Mouse (Mus musculus): ENCODE data around the gene Ggcx.

The Ggcx gene

DNA sequence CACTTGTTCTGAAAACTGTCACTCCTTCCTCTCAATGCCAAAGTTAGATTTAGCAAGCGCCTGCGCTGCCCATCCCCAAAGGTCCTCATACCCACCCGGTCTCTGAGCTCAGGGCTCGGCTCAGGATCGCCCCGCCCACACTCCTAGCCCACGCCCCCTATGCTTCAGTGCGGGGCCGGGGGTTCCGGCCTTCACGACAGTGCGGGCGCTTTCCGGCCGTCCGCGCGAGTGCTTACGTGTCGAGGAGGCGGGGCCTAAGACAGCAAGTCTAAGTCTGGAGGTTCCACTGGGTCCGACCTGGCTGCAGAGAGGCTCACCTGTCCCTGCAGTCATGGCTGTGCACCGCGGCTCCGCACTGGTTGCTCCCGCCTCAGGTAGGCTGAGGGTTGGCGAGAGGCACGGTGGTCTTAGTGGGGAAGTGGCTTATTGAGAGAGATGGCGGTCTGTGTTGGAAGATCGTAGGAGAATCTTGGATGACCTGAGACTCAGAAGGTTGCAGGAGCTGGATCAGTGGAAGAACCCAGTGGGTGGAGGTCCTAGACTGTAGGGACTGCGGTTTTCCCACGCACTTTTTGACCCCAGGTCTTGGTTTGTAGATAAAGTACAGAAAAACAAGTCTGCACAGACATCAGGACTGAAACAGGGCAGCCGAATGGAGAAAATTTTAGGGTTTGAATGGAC, at the start of gene Ggcx:
Gene Ggcx (plus strand): TSS at position 233 of the 681 bp plus-strand sequence.
- DNase-seq (ENCODE audit: low read depth, low spot score) = peak; percentile 98

DNA sequence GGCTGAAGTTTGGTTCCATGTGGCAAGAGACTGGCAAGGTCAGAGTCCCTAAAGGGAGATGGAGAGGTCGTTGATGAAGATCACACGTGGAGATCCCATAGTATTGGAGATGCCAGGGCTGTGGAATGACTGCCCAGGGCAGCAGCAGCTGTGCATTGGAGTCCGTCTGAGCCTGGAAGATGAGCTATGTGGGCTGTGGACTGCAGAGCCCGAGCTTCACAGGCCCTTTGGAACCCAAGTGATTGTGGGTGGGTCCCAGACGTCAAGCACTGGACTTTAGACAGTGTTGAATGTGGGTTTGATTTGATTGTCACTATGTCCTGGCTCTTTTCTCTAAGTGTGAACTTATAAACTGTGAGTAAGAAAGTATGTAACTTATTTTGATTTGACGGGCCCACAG, 49.1 kb upstream of the Ggcx start:
- no peak for DNase-seq (ENCODE audit: low read depth, low spot score)

DNA sequence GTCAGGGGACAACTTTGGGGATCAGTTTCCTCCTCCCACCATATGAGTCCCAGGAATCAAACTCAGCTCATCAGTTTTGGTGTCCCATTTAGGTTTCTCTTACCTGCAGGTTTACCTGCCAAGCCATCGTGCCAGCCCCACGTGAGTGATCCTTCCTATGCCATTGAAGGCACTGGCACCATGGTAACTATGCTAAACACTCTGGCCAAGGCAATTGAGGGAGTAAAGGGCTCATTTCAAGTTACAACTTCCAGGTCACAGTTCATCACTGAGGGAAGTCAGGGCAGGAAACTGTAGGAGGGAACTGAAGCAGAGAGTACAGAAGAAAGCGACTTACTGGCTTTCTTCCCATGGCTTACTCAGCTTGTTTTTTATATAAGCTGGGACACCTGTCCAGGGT, 47.8 kb upstream of the Ggcx start:
- no peak for DNase-seq (ENCODE audit: low read depth, low spot score)

DNA sequence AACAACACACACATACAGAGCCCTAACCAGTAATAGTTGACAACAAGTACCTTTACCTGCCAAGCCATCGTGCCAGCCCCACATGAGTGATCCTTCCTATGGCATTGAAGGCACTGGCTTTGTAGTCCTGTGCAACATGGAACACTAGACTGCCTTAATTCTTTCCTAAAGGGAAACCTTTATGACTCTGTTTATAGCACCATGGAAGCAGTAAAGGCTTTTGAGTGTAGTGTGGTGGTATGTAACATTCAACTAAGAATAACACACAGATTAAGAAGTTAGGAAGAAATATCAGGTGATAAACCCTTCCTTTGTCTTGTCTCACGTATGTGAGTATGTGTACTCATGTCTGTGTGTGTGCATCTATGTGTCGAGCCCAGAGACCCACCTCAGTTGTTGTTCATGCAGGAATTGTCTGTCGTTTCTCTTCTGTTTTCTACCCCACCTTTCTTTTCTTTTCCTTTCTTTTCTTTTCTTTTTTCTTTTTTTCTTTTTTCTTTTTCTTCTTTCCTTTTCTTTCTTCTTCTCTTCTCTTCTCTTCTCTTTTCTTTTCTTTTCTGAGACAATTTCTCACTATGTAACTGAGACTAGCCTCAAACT, 47.2 kb upstream of the Ggcx start, which contains the start of gene Rnf181:
Gene Rnf181 (minus strand): TSS at position 113 of the 600 bp plus-strand sequence.
- no peak for DNase-seq (ENCODE audit: low read depth, low spot score)

DNA sequence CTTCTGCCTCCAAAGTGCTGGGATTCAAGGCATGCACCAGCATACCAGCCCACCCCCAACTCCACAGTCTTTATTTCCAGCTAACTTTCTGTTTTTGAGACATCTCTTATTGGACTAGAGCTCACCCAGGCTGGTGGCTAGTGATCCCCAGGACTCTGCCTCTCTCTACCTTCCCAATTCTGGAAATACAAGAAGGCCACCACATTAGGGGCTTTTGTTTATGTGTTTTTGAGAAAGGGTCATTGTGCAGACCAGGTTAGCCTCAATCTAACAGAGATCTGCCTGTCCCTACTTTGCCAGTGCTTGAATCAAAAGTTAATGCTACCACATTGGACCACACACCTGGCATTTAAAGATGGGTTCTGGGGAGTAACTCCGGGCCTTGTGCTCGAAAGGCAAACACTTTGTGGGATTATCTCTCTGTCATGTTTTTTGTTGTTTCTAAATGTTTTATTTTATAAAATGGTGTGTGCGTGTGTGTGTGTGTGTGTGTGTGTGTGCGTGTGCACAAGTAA, 46.6 kb upstream of the Ggcx start:
- no peak for DNase-seq (ENCODE audit: low read depth, low spot score)

DNA sequence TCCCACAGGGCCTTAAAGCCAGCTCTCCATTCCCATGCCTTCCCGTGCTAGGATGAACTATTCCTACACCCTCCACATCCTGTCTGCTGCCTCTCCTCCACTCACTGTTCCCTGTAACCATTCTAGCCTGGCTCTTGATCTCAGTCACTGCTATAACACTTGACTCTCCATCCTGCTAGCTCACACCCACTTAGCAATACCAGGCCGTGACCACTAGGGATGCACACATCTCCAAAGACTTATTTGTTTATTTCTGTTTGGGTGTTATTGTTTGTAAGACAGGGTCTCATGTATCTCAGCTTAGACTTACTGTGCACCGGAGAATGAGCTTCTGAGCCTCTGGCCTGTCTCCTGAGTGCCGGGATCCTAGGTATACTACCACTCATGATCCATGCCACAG, 44.6 kb upstream of the Ggcx start:
- no peak for DNase-seq (ENCODE audit: low read depth, low spot score)

DNA sequence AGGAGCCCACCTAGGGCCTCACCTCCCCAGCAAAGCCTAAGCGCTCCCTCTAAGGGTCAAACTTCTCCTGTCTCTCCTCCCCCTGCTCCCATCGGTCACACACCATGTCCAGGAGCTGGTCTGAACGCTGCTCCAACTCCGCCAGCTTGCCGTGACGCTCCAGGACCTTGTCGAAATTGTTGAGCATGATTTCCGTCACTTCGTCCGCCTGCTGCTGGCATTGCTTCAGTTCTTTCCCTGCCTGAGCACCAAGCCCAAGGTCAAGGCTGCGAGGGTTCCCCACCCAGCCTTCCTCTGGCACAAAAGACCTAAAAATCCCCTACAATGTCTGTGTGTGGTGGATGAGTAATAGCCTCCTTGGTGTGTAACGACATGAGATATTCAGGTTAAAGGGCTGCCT, 44.0 kb upstream of the Ggcx start:
- no peak for DNase-seq (ENCODE audit: low read depth, low spot score)

DNA sequence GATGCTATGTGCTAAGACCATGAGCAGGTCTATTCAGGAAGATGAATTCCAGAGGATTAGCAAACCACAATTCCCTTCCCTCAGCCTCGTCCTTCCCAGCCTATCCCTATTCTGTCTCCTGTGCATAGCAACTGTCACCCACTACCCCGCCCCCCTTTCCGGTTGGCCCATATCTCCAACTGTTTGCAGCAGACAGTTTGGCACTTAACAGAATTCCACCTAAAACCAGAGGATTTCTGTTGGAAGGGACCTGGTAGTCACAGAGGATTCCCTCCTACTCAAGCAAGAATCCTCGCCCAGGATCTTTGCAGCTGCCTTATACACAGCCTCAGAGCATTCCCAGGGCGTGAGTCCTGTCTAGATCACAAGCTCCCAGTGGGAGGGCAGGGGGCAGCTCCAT, 43.0 kb upstream of the Ggcx start:
- DNase-seq (ENCODE audit: low read depth, low spot score) = no peak

DNA sequence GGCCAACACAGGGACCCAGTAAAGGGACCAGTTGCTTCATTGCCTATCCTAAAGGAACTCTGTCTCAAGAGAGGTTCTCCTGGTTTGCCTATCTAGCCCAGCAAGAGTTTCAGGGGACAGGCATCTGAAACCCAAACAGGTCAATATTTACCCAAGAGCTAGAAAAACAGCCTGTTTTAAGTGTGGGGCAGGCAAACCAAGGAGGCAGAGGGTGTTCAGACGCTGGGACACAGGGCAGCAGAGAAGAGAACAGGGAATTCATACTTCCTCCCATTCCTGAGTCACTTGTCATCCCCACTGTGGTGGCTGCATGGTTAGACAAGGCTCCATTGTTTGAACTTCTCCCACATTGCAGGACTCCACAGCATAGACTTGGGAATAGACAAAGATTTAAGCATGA, 42.5 kb upstream of the Ggcx start:
- no peak for DNase-seq (ENCODE audit: low read depth, low spot score)

DNA sequence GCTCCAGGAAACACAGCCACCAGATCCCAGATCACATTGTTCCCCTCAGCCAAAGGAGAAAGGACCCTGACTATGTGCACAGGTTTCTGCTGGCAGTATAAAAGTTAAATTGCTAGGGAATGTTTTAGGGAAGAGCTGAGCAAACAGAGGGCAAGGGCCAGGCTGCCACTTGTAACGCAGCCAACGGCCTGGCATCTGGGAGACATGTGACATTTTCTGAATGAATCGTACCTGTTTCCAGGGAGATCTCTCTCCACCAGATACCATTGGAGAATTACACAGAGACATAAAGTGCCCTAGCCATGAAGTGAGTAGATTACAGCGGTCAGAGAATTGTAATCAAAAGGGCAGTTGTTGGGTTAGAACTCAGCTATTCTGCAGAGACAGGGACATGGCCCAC, 40.9 kb upstream of the Ggcx start:
- no peak for DNase-seq (ENCODE audit: low read depth, low spot score)

DNA sequence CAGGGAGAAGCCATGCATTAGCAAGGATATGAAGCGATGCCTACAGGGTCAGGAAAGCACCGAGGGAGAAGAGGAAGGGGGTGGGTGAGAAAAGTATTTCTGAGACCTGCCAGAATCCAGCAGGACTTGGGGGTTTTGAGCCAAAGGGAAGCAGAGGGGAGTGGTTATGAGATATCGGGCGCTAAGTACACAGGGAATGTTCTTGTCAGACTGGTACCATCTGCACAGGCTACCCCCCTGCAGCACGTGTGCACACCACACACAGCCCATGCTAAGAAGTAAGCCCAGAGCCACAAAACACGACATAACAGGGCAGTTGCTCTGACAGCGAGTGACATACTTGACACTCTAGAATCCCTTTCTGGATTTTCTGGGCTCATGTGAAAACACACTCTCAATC, 39.9 kb upstream of the Ggcx start:
- no peak for DNase-seq (ENCODE audit: low read depth, low spot score)

DNA sequence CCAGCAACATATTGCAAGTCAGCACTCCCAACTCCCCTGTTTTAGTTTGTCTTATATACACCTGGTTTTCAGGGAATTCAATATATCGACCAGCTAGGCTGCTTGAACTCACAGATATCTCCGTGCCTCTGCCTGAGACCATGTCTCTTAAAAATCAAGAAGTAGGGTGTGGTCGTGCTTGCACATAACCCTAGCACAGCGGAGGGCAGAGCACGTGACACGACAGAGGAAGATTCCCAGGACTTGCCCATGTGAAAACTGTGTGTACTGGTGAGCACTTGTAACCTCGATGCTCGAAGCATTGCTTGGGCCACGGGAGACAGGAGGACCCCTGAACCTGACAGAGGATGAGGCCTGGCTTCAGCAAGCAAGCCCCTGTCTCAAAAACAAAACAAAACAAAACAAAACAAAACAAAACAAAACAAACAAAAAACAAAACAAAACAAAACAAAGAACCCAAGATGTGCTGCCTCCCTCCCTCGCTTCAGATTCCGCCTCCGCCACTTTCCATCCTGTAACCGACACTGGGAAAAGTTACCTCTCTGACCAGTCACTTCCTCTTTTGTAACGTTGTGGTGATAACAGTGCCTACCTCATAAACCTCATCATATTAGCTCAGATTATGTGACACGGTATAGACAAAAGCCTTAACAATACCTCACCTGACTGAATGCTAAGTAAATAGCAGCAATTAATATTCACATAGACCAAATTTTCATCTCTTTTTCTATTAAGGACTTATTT, 39.1 kb upstream of the Ggcx start:
- DNase-seq (ENCODE audit: low read depth, low spot score) = peak; percentile 56

DNA sequence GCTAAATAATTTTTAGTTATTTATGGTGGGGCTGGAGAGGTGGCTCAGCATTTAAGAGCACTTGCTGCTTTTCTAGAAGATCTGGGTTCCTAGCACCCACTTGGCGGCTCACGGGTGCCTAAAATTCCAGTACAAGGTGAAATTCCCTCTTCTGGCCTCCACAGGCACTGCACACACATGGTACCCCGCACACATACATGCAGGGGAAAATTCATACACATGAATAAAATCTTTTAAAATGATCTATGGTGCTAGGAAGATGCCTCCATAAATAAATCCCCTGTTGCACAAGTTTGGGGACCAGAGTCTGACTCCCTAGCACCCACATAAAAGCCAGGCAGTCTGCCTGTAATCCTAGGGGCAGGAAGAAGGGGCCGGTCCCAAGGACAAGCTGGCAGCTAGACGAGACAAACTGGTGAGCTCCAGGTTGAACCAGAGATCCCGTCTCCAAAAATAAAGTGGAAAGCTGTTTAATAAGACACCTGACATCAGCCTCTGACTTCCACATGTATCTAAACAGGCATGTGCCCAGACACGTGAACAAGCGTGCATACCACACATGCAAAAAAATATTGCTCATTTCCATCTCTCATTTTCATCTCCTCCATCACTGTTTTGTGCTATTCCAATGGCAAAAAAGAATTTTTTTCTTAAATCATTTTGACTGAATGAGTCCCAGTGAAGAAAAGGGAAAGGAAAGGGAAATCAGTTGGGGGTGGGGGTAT, 35.4 kb upstream of the Ggcx start:
- DNase-seq (ENCODE audit: low read depth, low spot score) = no peak

DNA sequence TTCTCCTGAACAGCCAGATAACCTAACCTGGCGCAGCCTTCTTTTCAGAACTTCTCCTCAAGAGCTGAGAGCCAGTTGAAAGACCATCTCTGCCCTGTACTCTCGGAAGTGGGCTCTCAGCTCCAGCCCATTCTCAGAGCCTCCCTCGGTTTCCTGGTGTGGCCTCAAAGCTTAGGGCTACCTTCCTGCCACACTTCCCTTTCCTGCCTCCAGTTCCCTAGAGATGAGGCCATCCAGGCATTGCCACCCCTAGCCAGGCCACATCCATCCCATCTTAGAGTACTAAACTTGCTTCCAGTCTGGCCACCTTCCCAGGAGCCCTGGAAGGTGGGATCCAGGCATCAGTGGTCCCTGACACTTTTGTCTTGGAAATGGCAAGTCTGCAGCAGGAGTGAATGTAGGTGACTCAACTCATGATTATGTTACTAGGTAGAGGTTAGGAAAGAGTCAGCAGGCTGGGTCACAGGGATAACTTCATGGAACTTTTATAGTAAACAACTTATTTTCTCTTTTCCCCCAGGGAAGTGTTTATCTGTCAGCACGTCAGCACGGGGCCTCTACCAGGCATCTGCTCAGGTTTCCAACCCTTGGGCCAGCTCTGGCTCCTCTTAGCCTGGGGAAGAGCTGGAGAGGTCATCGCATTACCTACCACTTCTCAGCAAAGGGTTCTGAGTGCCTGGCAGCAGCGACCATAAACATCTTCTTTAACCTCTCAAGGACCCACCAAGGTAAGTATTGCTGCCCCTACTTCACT, 34.6 kb upstream of the Ggcx start:
- no peak for DNase-seq (ENCODE audit: low read depth, low spot score)

DNA sequence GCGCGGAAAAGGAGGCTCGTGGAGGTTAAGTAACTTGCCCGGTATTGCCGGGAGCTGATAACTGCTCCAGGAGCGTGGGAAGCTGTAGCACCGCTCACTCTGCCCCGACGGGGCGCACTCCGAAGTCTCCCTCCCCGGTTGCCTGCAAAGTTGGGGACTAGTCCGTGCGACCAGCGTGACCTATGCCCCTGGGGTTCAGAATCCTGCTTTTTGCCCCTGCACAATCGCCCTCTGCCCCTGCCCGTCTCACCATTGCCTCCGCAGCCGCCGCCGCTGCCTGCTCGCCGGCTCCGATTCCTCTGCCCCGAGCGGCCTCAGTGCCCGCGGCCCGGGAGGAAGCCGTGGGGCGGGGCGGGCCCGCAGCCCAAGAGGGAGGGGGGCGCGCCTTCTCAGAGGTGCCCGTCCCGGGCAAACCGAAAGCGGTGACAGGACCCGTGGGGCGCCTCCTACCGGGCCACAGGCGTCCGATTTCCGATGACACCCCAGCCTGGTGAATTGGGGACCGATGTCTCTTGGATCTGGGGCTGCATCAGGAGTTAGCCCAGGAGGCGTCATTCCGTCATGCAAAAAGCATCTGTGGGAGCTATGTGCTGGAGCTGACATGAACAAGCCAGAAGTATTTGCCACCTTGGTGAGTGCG, 33.9 kb upstream of the Ggcx start, which contains the start of gene Vamp5:
Gene Vamp5 (minus strand): TSS at position 338 of the 640 bp plus-strand sequence.
- peak; percentile 93 for DNase-seq (ENCODE audit: low read depth, low spot score)

DNA sequence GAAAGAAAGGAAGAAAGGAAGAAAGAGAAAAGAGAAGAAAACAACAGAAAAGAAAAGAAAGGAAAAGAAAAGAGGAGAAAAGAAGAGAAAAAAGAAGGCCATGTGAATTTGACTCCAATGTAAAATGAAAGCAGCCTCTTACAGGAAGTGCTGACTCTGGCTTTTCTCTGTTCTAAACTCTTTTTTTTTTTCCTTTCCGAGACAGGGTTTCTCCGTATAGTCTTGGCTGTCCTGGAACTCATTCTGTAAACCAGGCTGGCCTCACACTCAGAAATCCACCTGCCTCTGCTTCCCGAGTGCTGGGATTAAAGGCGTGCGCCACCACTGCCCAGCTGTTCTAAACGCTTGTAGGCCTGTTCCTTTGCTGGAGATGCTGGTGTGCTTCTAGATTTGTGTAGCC, 31.6 kb upstream of the Ggcx start:
- DNase-seq (ENCODE audit: low read depth, low spot score) = peak; percentile 46

DNA sequence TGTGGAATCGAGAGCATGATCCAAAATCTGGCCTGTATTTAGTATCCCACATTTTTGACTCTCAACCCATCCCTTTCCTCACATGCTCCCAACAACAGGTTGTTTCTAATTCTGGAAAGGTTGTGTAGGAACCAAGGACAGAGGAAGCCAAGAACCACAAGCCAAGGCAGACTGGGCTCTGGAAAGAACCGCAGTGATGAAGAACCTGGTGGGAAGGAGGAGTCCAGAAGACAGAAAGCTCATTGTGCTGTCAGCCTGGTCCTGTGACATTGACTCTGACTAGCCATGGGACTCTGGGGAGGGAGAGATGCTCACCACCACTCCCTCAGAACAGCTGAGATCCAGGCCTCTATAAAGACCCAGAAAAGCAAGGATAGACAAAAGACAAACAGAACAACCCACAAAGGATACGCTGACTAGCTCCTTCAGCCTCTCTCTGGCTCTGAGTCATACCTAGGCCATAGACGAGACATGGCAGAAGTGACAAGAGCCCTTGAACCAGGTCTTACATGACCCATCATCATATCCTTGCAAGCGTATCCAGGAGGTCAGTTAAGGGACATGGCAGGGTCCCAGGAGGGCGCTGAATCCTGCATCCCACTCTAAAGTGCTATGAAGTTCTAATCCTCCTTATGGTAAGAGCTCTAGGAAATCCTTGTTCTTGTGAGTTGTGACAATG, 30.8 kb upstream of the Ggcx start:
- DNase-seq (ENCODE audit: low read depth, low spot score) = no peak

DNA sequence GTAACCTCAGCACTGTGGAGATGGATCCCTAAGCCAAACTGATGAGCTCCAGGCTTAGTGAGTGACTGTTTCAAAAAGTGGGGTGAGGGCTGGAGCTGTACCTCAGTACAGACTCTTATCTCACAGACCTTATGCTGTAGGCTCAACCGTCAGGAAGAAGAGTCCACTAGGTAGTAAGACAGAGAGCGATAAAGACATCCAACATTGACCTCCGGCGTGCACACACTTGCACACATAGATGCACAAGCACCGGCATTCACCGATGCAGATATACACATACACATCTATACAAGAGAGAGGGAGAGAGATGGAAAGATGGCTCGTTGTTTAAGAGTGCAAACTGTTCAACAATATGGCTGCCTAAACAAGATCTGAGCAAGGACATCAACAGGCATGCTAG, 30.2 kb upstream of the Ggcx start:
- no peak for DNase-seq (ENCODE audit: low read depth, low spot score)

DNA sequence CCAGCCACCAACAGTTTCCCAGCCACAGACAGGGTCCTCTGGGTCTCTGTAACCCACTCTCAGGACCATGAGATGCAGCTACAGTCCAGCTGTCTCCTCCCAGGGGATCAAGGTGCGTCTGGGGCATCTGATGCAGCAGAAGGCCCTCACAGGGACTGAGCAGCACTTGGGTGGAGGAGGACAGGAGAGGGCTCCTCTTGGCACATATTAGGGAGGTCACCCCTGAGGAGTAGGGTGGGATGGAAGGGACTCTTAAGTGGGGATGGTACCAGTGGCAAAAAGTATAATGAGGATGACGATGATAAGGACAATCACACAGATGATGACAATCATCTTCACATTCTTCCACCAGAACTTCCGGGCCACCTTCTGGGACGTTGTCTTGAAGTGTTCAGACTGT, 28.9 kb upstream of the Ggcx start:
- no peak for DNase-seq (ENCODE audit: low read depth, low spot score)

DNA sequence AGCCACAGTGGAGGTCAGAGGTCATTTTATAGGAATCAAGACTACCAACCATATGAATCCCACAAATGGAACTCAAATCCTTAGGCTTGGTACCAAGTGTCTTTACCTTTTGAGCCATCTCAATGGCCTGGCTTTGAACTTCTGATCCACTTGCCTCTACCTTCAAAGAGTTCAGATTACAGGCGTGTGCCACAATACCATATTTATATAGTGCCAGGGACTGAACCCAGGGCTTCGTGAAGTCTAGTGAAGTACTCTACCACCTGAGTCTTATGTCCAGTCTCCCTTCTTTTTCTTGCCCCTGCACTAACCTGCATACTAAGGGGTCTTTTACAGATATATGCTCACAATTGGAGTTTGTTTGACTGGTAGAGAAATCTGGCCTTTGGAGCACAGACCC, 27.5 kb upstream of the Ggcx start:
- DNase-seq (ENCODE audit: low read depth, low spot score) = no peak

Data from CD4-positive, CD25-positive, alpha-beta regulatory T cell, adult 2 months (primary cell).